Mouse (Mus musculus) liver, embryonic 14.5 days (tissue): ENCODE data around the gene Ncor1. TPM values are rescaled to one million over a fixed set of nuclear protein-coding genes. Genes with fewer than 3 reads are reported as not detected.
A peak's percentile ranks its signal among the peaks of the same experiment; 100 is the strongest.

Experiments used
- ATAC-seq: fragments of 200-750 bp; cut with Nextera tagmentation; 2 replicates; pipeline ENCODE4 v1.8.0; 2017; ENCODE audit warnings: moderate number of reproducible peaks, mild to moderate bottlenecking, moderate library complexity; ENCODE audit not compliant: insufficient read depth
- DNase-seq, 3 experiments: peaks; one replicate each; pipeline ENCODE4 v3.0.0-alpha.2; 2012 to 2013; ENCODE audit warnings: low read depth in 3 of 3, low spot score in 3 of 3
- H3K27ac ChIP-seq: fragments of 300-500 bp; sonication (generic); 2 replicates; pipeline ENCODE4 v1.5.1; 2014; ENCODE audit warnings: moderate library complexity, mild to moderate bottlenecking, control low read depth, inconsistent platforms
- H3K27me3 ChIP-seq: fragments of 300-500 bp; sonication (generic); 2 replicates; pipeline ENCODE4 v1.6.1; 2014; ENCODE audit warnings: mild to moderate bottlenecking, low read length, moderate library complexity; ENCODE audit not compliant: control insufficient read depth, insufficient read depth
- H3K36me3 ChIP-seq: fragments of 300-500 bp; sonication (generic); replicated peaks from 2 replicates; pipeline ENCODE4 v1.6.1; 2014; ENCODE audit warnings: low read depth; ENCODE audit not compliant: control insufficient read depth, insufficient read depth
- H3K4me1 ChIP-seq, 2 experiments: fragments of 200-500 bp in 1 of 2; fragments of 300-500 bp in 1 of 2; sonication (generic) in 1 of 2; replicated peaks; 2 replicates each; pipeline ENCODE4 v1.6.1; 2012 to 2014; ENCODE audit warnings: antibody characterized with exemption in 1 of 2, inconsistent platforms in 1 of 2, low read length in 1 of 2; ENCODE audit not compliant: control insufficient read depth in 2 of 2, insufficient read depth in 2 of 2
- H3K4me2 ChIP-seq: fragments of 300-500 bp; sonication (generic); 2 replicates; pipeline ENCODE4 v1.6.1; 2014; ENCODE audit warnings: low read depth, mild to moderate bottlenecking, control low read depth, moderate library complexity
- H3K4me3 ChIP-seq, 2 experiments: fragments of 200-500 bp in 1 of 2; fragments of 300-500 bp in 1 of 2; sonication (generic) in 1 of 2; 2 replicates each; pipeline ENCODE4 v1.5.1; 2012 to 2014; ENCODE audit warnings: low read depth in 2 of 2, low read length in 2 of 2, mild to moderate bottlenecking in 2 of 2, control low read depth in 1 of 2, inconsistent platforms in 1 of 2, moderate library complexity in 1 of 2; ENCODE audit not compliant: insufficient read depth in 1 of 2
- H3K9ac ChIP-seq: fragments of 300-500 bp; sonication (generic); replicated peaks from 2 replicates; pipeline ENCODE4 v1.6.1; 2014; ENCODE audit warnings: mild to moderate bottlenecking, control low read depth, moderate library complexity
- H3K9me3 ChIP-seq: fragments of 300-500 bp; sonication (generic); 2 replicates; pipeline ENCODE4 v1.6.1; 2016; ENCODE audit warnings: low read length, mixed read lengths; ENCODE audit not compliant: control insufficient read depth
- CTCF ChIP-seq: IDR thresholded peaks from 2 replicates; pipeline ENCODE4 v1.5.1; 2016; ENCODE audit warnings: antibody characterized with exemption, low read depth, control low read depth
- EP300 ChIP-seq: IDR thresholded peaks from 2 replicates; pipeline ENCODE4 v1.6.1; 2016; ENCODE audit warnings: antibody characterized with exemption, low read depth
- WGBS: fragments of 180-500 bp; shearing (Covaris S2); extraction: QIAGEN DNeasy Blood & Tissue Kit; methylation state at CpG from one replicate; pipeline ENCODE4 v1.1.7; 2014; ENCODE audit not compliant: insufficient replicate concordance; 5-methylcytosine and 5-hydroxymethylcytosine counted together
- polyA plus RNA-seq, 2 experiments: library from polyadenylated mRNA; depleted of rRNA in 1 of 2; stranded (reverse) in 1 of 2; unstranded in 1 of 2; fragments of >200 nt; fragmentation: Nextera tagmentation in 1 of 2; extraction: Ambion mirVana in 1 of 2; gene quantifications; 2 replicates each; pipeline versions ENCODE4 v1.2.1 to v1.2.3; 2012 to 2014

Gene Ncor1
- polyA plus RNA-seq, 2 experiments = 37.1 to 54.3 TPM

- no peaks in the 10 kb centered on the region for H3K9me3 ChIP-seq
- peak overlapping the region; percentile 98 for H3K9ac ChIP-seq
- H3K4me3 ChIP-seq = peak overlapping the region; percentile 70 to 85
- H3K27ac ChIP-seq = peak overlapping the region; percentile 89
- ATAC-seq (peak; percentile 67), DNase-seq (peak in 2 of 3 experiments; percentile 42 to 64)
- H3K4me1 ChIP-seq = peaks cover 0 to 3% of the 10 kb centered on the region in 2 experiments; a peak in 3 of 4 replicates
- H3K4me2 ChIP-seq = peak overlapping the region; percentile 89
- no peaks in the 10 kb centered on the region for H3K27me3 ChIP-seq
- WGBS = under 1% methylated on average over 39 of the region's 42 CpGs
- no peak for TF ChIP-seq EP300
- TF ChIP-seq CTCF = peak; percentile 30
- no peaks in the 10 kb centered on the region for H3K36me3 ChIP-seq
These were observed 1.7 kb downstream of the Ncor1 start for GRCm38 (mm10) chr11:62456483-62457172.

GRCm38 (mm10) chr11:62456021-62456482 is 2.3 kb downstream of the Ncor1 start:
- peak overlapping the region; percentile 89 for H3K27ac ChIP-seq
- H3K4me1 ChIP-seq = peaks cover 0 to 3% of the 10 kb centered on the region in 2 experiments; a peak in 3 of 4 replicates
- H3K9ac ChIP-seq = peak overlapping the region; percentile 98
- H3K4me3 ChIP-seq = peak overlapping the region; percentile 45 to 85
- WGBS = 5% methylated on average over 3 of the region's 3 CpGs
- DNase-seq (no peak), ATAC-seq (no peak)
- H3K9me3 ChIP-seq = no peaks in the 10 kb centered on the region
- H3K36me3 ChIP-seq = no peaks in the 10 kb centered on the region
- peak overlapping the region; percentile 89 for H3K4me2 ChIP-seq
- TF ChIP-seq EP300 (no peak), CTCF (no peak)
- no peaks in the 10 kb centered on the region for H3K27me3 ChIP-seq

- 10% methylated on average over 1 of the region's 1 CpGs for WGBS
- Histone ChIP-seq H3K9me3 (no peaks in the 10 kb centered on the region), H3K4me1 (peaks cover 0 to 3% of the 10 kb centered on the region in 2 experiments; a peak in 3 of 4 replicates), H3K9ac (no peak overlapping the region), H3K36me3 (no peaks in the 10 kb centered on the region), H3K4me3 (no peak overlapping the region; a peak in 1 of 4 replicates), H3K27me3 (no peaks in the 10 kb centered on the region), H3K4me2 (peak overlapping the region; percentile 89), H3K27ac (no peak overlapping the region)
- ATAC-seq = no peak
- TF ChIP-seq CTCF (no peak), EP300 (no peak)
- DNase-seq = no peak
These were observed 3.1 kb downstream of the Ncor1 start for GRCm38 (mm10) chr11:62455193-62455592.

- peaks cover 4% of the 10 kb centered on the region for H3K36me3 ChIP-seq
- DNase-seq = no peak
- no peak overlapping the region for H3K9ac ChIP-seq
- ATAC-seq = no peak
- no peak overlapping the region for H3K4me3 ChIP-seq
- H3K9me3 ChIP-seq = no peaks in the 10 kb centered on the region
- no peak for TF ChIP-seq EP300
- TF ChIP-seq CTCF = no peak
- H3K4me2 ChIP-seq = no peak overlapping the region
- no peak overlapping the region for H3K27ac ChIP-seq
- no peaks in the 10 kb centered on the region for H3K27me3 ChIP-seq
- WGBS = 74% methylated on average over 6 of the region's 6 CpGs
- H3K4me1 ChIP-seq = 0 out of 4 replicates have a peak, but pooled peaks cover 0 to 2% of the 10 kb centered on the region in 2 experiments
These were observed 9.4 kb downstream of the Ncor1 start for GRCm38 (mm10) chr11:62448971-62449370.

- DNase-seq (no peak), ATAC-seq (no peak)
- Histone ChIP-seq H3K4me1 (0 out of 4 replicates have a peak, but pooled peaks cover 0 to 2% of the 10 kb centered on the region in 2 experiments), H3K9me3 (no peaks in the 10 kb centered on the region), H3K27ac (no peak overlapping the region), H3K4me2 (no peak overlapping the region), H3K4me3 (no peak overlapping the region), H3K36me3 (peaks cover 4% of the 10 kb centered on the region), H3K9ac (no peak overlapping the region), H3K27me3 (no peaks in the 10 kb centered on the region)
- no peak for TF ChIP-seq EP300
- TF ChIP-seq CTCF = no peak
- WGBS = 73% methylated on average over 3 of the region's 3 CpGs
These were observed 12.5 kb downstream of the Ncor1 start for GRCm38 (mm10) chr11:62445799-62446198.
